Mouse (Mus musculus) spleen, adult 2 months (tissue): Measurements from ENCODE around the gene Wsb1. TPM values are rescaled to one million over a fixed set of nuclear protein-coding genes. Genes with fewer than 3 reads are reported as not detected.

Source experiments
- DNase-seq, 2 experiments: peaks; one replicate each; pipeline versions ENCODE4 v3.0.0 to v3.0.0-alpha.2; 2012 to 2021; ENCODE audit warnings: low spot score in 2 of 2, low read depth in 1 of 2
- H3K27ac ChIP-seq: fragments of 200-500 bp; 2 replicates; pipeline ENCODE4 v1.5.1; 2012; ENCODE audit warnings: low read length, inconsistent platforms; ENCODE audit not compliant: insufficient read depth
- H3K27me3 ChIP-seq: fragments of 200-500 bp; 2 replicates; pipeline ENCODE4 v1.6.1; 2012; ENCODE audit warnings: mild to moderate bottlenecking, moderate library complexity, low read length, inconsistent platforms; ENCODE audit not compliant: control insufficient read depth, insufficient read depth
- H3K36me3 ChIP-seq: fragments of 200-500 bp; 2 replicates; pipeline ENCODE4 v1.6.1; 2012; ENCODE audit warnings: mild to moderate bottlenecking, low read length, inconsistent platforms; ENCODE audit not compliant: control insufficient read depth, insufficient read depth
- H3K4me1 ChIP-seq: fragments of 200-500 bp; 2 replicates; pipeline ENCODE4 v1.6.1; 2011; ENCODE audit warnings: inconsistent platforms; ENCODE audit not compliant: control insufficient read depth, insufficient read depth, insufficient read length
- H3K4me3 ChIP-seq: fragments of 200-500 bp; 2 replicates; pipeline ENCODE4 v1.5.1; 2011; ENCODE audit warnings: mild to moderate bottlenecking, inconsistent platforms; ENCODE audit not compliant: insufficient read depth, insufficient read length; ENCODE audit errors: extremely low read depth
- CTCF ChIP-seq: fragments of 200-500 bp; IDR thresholded peaks from 2 replicates; pipeline ENCODE4 v1.5.1; 2011; ENCODE audit warnings: mild to moderate bottlenecking, inconsistent platforms; ENCODE audit not compliant: insufficient read depth, insufficient read length, insufficient replicate concordance; ENCODE audit errors: extremely low read depth
- POLR2A ChIP-seq: fragments of 200-500 bp; IDR thresholded peaks from 2 replicates; pipeline ENCODE4 v1.6.1; 2011; ENCODE audit warnings: low read depth, low read length, inconsistent platforms
- WGBS: fragments of 180-500 bp; shearing (Covaris S2); methylation state at CpG from one replicate; pipeline ENCODE4 v1.1.7; 2018; 5-methylcytosine and 5-hydroxymethylcytosine counted together
- polyA plus RNA-seq: library from polyadenylated mRNA; depleted of rRNA; stranded (reverse); fragments of >200 nt; gene quantifications from 2 replicates; pipeline ENCODE4 v1.2.3, GENCODE M21; 2012

Gene Wsb1
- polyA plus RNA-seq, 1 experiment: 30.1 TPM

- Histone ChIP-seq H3K4me1 (peaks cover 15% of the 10 kb centered on the region), H3K27ac (peak overlapping the region; percentile 52; the same call in 1 of the 2 replicates)
These were observed 31.9 kb upstream of the Wsb1 start for GRCm38 (mm10) chr11:79286305-79286799.

DNA sequence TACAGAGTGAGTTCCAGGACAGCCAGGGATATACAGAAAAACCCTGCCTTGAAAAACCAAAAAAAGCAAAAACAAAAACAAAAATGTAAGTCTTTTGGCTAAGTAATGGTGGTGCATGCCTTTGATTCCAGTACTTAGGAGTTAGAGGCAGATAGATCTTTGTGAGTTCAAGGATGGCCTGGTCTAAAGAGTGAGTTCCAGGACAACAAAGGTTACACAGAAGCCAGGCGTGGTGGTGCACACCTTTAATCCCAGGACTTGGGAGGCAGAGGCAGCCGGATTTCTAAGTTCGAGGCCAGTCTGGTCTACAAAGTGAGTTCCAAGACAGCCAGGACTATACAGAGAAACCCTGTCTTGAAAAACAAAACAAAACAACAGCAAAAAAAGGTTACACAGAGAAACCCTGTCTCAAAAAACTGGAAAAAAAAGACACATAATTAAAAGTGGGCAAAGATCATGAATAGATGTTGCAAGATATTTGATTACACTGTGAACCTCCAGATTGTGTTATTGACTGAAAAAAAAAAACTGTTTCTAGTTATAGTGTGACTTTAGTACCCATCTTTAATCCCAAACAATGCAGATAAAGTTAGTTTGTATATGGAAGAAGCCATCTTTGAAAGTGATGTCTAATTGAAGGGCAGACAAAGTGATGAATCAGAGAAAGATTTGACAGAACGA is 29.0 kb upstream of the Wsb1 start:
- 86% methylated on average over 4 of the region's 4 CpGs for WGBS
- peaks cover 18% of the 10 kb centered on the region; the same call in 1 of the 2 replicates for H3K4me1 ChIP-seq
- TF ChIP-seq POLR2A (no peak), CTCF (no peak)

More at GRCm38 (mm10) chr11:79286305-79286799, 31.9 kb upstream of the Wsb1 start:
- Histone ChIP-seq H3K4me3 (no peak overlapping the region), H3K27me3 (no peaks in the 10 kb centered on the region), H3K36me3 (no peaks in the 10 kb centered on the region)
- DNase-seq: no peak
- TF ChIP-seq CTCF (no peak), POLR2A (no peak)
- WGBS: 27% methylated on average over 9 of the region's 9 CpGs

DNA sequence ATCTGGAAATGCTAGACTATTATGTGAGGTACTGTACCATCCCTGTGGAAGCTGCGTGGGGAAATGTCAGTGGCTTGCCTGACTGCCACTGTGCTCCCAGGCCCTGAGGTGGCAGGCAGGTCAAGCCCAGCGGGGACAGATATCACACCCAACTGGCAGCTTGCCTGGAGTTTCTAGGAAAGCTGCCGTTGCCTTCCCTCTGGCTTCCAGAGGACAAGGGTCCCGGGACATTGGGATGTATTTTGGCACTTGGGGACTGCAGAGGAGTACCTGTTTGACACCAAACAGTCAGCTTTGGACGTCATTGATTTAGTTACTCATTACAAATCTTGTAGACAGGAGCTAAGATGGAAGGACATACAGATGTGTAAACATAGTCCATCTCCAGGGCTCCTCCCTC is 26.9 kb upstream of the Wsb1 start:
- WGBS: 79% methylated on average over 5 of the region's 5 CpGs
- Histone ChIP-seq H3K27ac (no peak overlapping the region), H3K4me1 (peaks cover 9% of the 10 kb centered on the region; the same call in 1 of the 2 replicates), H3K4me3 (no peak overlapping the region), H3K36me3 (no peaks in the 10 kb centered on the region), H3K27me3 (no peaks in the 10 kb centered on the region)
- no peak for TF ChIP-seq POLR2A
- no peak for TF ChIP-seq CTCF
- DNase-seq: no peak

More for the DNA sequence above, 29.0 kb upstream of the Wsb1 start:
- H3K27ac ChIP-seq: no peak overlapping the region
- H3K4me3 ChIP-seq: no peak overlapping the region
- H3K36me3 ChIP-seq: no peaks in the 10 kb centered on the region
- H3K27me3 ChIP-seq: no peaks in the 10 kb centered on the region
- DNase-seq: no peak

GRCm38 (mm10) chr11:79279732-79280405 is 25.4 kb upstream of the Wsb1 start:
- TF ChIP-seq POLR2A (no peak), CTCF (no peak)
- Histone ChIP-seq H3K4me1 (peaks cover 5% of the 10 kb centered on the region; the same call in 1 of the 2 replicates), H3K27ac (no peak overlapping the region), H3K36me3 (no peaks in the 10 kb centered on the region), H3K27me3 (no peaks in the 10 kb centered on the region), H3K4me3 (no peak overlapping the region)
- 61% methylated on average over 2 of the region's 2 CpGs for WGBS
- DNase-seq: no peak

GRCm38 (mm10) chr11:79273757-79274156 is 19.3 kb upstream of the Wsb1 start:
- no peak for DNase-seq
- H3K27ac ChIP-seq: no peak overlapping the region
- WGBS: 87% methylated on average over 4 of the region's 4 CpGs
- no peaks in the 10 kb centered on the region for H3K27me3 ChIP-seq
- H3K4me1 ChIP-seq: peaks cover 5% of the 10 kb centered on the region; the same call in 1 of the 2 replicates
- H3K4me3 ChIP-seq: no peak overlapping the region
- H3K36me3 ChIP-seq: no peaks in the 10 kb centered on the region
- TF ChIP-seq CTCF (no peak), POLR2A (no peak)

DNA sequence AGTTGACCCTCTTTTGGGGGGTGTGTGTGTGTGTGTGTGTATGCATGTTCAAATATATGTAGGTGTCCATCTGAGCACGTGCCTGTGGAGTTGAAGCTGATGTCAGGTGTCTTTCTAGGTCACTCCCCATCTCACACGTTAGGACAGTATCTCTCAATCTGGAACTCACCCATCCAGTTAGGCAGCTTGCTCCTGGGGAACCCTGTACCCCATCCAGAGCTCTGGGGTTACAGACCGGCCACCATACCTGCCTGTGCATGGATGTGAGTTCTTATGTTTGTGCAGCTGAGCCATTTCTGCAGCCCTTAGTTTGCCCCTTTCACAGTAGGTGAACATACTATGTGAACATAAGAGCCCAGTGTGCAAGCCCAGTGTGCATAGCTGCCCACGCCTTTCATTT is 18.6 kb upstream of the Wsb1 start:
- Histone ChIP-seq H3K36me3 (no peaks in the 10 kb centered on the region), H3K27me3 (no peaks in the 10 kb centered on the region), H3K4me3 (no peak overlapping the region), H3K4me1 (no peaks in the 10 kb centered on the region), H3K27ac (no peak overlapping the region)
- TF ChIP-seq POLR2A (no peak), CTCF (no peak)
- 87% methylated on average over 4 of the region's 4 CpGs for WGBS
- no peak for DNase-seq
